Mouse (Mus musculus) C2C12 (cell line): ENCODE results near the gene Zfand5. TPM values are rescaled to one million over a fixed set of nuclear protein-coding genes. Genes with fewer than 3 reads are reported as not detected.

Experiments used
- H3K27me3 ChIP-seq: one replicate; pipeline ENCODE4 v1.6.1; 2011; ENCODE audit not compliant: control insufficient read depth, insufficient read depth, insufficient read length
- H3K36me3 ChIP-seq: one replicate; pipeline ENCODE4 v1.6.1; 2011; ENCODE audit not compliant: control insufficient read depth, insufficient read depth
- H3K4me3 ChIP-seq: one replicate; pipeline ENCODE4 v1.5.1; 2011; ENCODE audit warnings: mild to moderate bottlenecking, control low read depth; ENCODE audit not compliant: poor library complexity, insufficient read depth, severe bottlenecking
- H3K79me2 ChIP-seq: one replicate; pipeline ENCODE4 v1.6.1; 2011; ENCODE audit not compliant: control insufficient read depth, insufficient read depth
- H3K79me3 ChIP-seq: one replicate; pipeline ENCODE4 v1.6.1; 2011; ENCODE audit warnings: low read depth, control low read depth
- H3ac ChIP-seq: one replicate; pipeline ENCODE3; 2011; ENCODE audit warnings: low read depth; ENCODE audit not compliant: control insufficient read depth, insufficient read length
- CEBPB ChIP-seq: IDR thresholded peaks from one replicate; pipeline ENCODE4 v1.6.1; 2011; ENCODE audit warnings: low read depth, mild to moderate bottlenecking, control low read depth, moderate library complexity
- CTCF ChIP-seq: IDR thresholded peaks from one replicate; pipeline ENCODE4 v1.5.1; 2011; ENCODE audit not compliant: control insufficient read depth, insufficient read depth, insufficient read length
- FOSL1 ChIP-seq: IDR thresholded peaks from one replicate; pipeline ENCODE4 v1.8.0; 2011; ENCODE audit warnings: mild to moderate bottlenecking, low read length; ENCODE audit not compliant: poor library complexity, insufficient read depth, severe bottlenecking
- MAX ChIP-seq: IDR thresholded peaks from one replicate; pipeline ENCODE4 v1.6.1; 2011; ENCODE audit warnings: mild to moderate bottlenecking, control low read depth
- MYOD1 ChIP-seq: IDR thresholded peaks from one replicate; pipeline ENCODE4 v1.6.1; 2011; ENCODE audit warnings: low read depth; ENCODE audit not compliant: control insufficient read depth, insufficient read length
- MYOG ChIP-seq: IDR thresholded peaks from one replicate; pipeline ENCODE4 v1.6.1; 2011; ENCODE audit not compliant: control insufficient read depth, insufficient read length; ENCODE audit errors: extremely low read depth
- USF1 ChIP-seq: IDR thresholded peaks from one replicate; pipeline ENCODE4 v1.6.1; 2011; ENCODE audit warnings: low read depth, mild to moderate bottlenecking, control low read depth, moderate library complexity
- polyA plus RNA-seq: library from polyadenylated mRNA; unstranded; fragments of >200 nt; fragmentation: generic; extraction: Trizol; gene quantifications from one replicate; pipeline ENCODE4 v1.2.1, GENCODE M21; 2012; ENCODE audit warnings: missing spikeins

The Zfand5 gene
- polyA plus RNA-seq, 1 experiment, result 22.7 TPM

DNA sequence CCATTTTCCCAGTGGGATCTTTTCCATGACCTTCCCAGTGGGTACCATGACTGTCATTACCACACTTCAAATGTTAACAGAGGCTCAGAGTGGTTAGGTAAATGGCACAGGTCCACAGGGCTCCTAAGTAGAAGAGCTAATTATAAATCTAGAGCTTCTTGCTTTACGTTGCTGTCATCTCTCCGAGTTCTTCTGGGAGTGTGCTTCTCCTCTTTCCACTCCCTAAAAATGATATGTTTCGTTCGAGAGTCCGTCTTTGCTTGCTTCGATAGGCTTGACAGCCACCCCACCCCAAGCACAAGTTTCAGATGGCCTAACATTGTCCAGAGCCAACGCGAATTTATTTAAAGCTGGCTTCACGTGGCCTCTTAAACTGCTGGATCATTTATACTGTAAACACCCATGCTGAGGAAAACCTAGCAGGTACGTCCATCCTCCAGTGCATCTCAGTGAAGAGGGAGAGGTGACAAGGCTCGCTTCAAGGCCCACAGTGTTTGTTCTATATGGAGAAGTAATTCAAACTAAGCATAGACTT, 59.6 kb downstream of the Zfand5 start:
- no peaks in the 10 kb centered on the region for H3K79me2 ChIP-seq
- no peak for TF ChIP-seq USF1
- TF ChIP-seq MAX, result no peak
- TF ChIP-seq CTCF, result no peak
- no peak for TF ChIP-seq MYOD1
- TF ChIP-seq CEBPB, result no peak
- no peak for TF ChIP-seq FOSL1
- no peak for TF ChIP-seq MYOG
- no peak overlapping the region for H3ac ChIP-seq
- H3K79me3 ChIP-seq, result no peaks in the 10 kb centered on the region
- no peak overlapping the region for H3K4me3 ChIP-seq
- no peaks in the 10 kb centered on the region for H3K36me3 ChIP-seq
- no peaks in the 10 kb centered on the region for H3K27me3 ChIP-seq

Other genes starting within 250 kb of the Zfand5 start
- gene Gda, start 201.2 kb downstream of the Zfand5 start, polyA plus RNA-seq, result 0.14 TPM